8 mouse cellular contexts compared by ENCODE assay signal in genomic region chr6:54325246-54325885, GRCm38 (mm10). TPM values are rescaled to one million over a fixed set of nuclear protein-coding genes. Genes with fewer than 3 reads are reported as not detected.
A peak's percentile ranks its signal among the peaks of the same experiment; 100 is the strongest.
DNase-seq lines count a peak whose midpoint lies in the region; ATAC-seq and TF ChIP-seq lines count a peak whose summit lies in the region.
"Had no signal": no experiment of that assay in that cellular context is flagged by ENCODE, and none has a peak within 500 bp of the region (broad histone marks: within the 10 kb centered on the region; RNA-seq: fewer than 3 reads in every experiment).

Gene Prr15, plus strand, starts transcription at chr6:54325835.

- peak within 1 kb of the TSS; percentile 93 for H3K4me2 ChIP-seq in forebrain, postnatal 0 days (ENCODE audit: low read depth)
- peak within 1 kb of the TSS; percentile 87 for H3K4me2 ChIP-seq in liver, embryonic 11.5 days
- peak within 1 kb of the TSS; percentile 97 for H3K4me2 ChIP-seq in stomach, embryonic 16.5 days (ENCODE audit: low read depth, low read length)

- no peak for DNase-seq in forebrain, postnatal 0 days
- no peak for DNase-seq in liver, embryonic 11.5 days (ENCODE audit: low spot score)
- no peak for DNase-seq in left cerebral cortex, postnatal 10 days (ENCODE audit: extremely low spot score in 1 of 2, low spot score in 2 of 2)
- DNase-seq: adrenal gland, postnatal 36 days had no signal

- no peak within 1 kb of the TSS for H3K27ac ChIP-seq in forebrain, postnatal 0 days (ENCODE audit: low read depth, low read length)
- no peak within 1 kb of the TSS for H3K27ac ChIP-seq in liver, embryonic 11.5 days (ENCODE audit: low read depth, low read length)
- no peak within 1 kb of the TSS for H3K27ac ChIP-seq in stomach, embryonic 16.5 days (ENCODE audit: low read length)

- no peaks in the 10 kb centered on the region for H3K9me3 ChIP-seq in megakaryocyte, embryonic 14.5 days
- H3K9me3 ChIP-seq in forebrain, postnatal 0 days (ENCODE audit: low read length), result no peaks in the 10 kb centered on the region
- H3K9me3 ChIP-seq in liver, embryonic 11.5 days (ENCODE audit: control insufficient read depth, low read length), result no peaks in the 10 kb centered on the region
- no peaks in the 10 kb centered on the region for H3K9me3 ChIP-seq in stomach, embryonic 16.5 days (replicated peaks; ENCODE audit: control insufficient read depth, low read length)

- peaks cover 35% of the 10 kb centered on the region for H3K27me3 ChIP-seq in megakaryocyte, embryonic 14.5 days (replicated peaks)
- peaks cover 15% of the 10 kb centered on the region; the same call in 1 of the 2 replicates for H3K27me3 ChIP-seq in forebrain, postnatal 0 days (ENCODE audit: insufficient read depth, low read length)
- peaks cover 23% of the 10 kb centered on the region for H3K27me3 ChIP-seq in liver, embryonic 11.5 days (replicated peaks; ENCODE audit: control insufficient read depth, insufficient read depth, low read length)
- 0 out of 2 replicates have a peak, but pooled peaks cover 2% of the 10 kb centered on the region for H3K27me3 ChIP-seq in stomach, embryonic 16.5 days (ENCODE audit: control insufficient read depth, insufficient read depth, low read length)

- WGBS in forebrain, postnatal 0 days, result 72% methylated on average over 3 of the region's 3 CpGs
- WGBS in liver, embryonic 11.5 days, result 64% methylated on average over 3 of the region's 3 CpGs
- 44% methylated on average over 3 of the region's 3 CpGs for WGBS in stomach, embryonic 16.5 days

- H3K9ac ChIP-seq in forebrain, postnatal 0 days, result peak within 1 kb of the TSS; percentile 49
- H3K9ac ChIP-seq in liver, embryonic 11.5 days (ENCODE audit: low read depth, low read length), result no peak within 1 kb of the TSS
- H3K9ac ChIP-seq in stomach, embryonic 16.5 days (ENCODE audit: low read length), result peak within 1 kb of the TSS; percentile 71

- peak within 1 kb of the TSS; percentile 90 for H3K4me3 ChIP-seq in megakaryocyte, embryonic 14.5 days (replicated peaks)
- peak within 1 kb of the TSS; percentile 47 for H3K4me3 ChIP-seq in forebrain, postnatal 0 days (ENCODE audit: low read depth, low read length)
- H3K4me3 ChIP-seq in liver, embryonic 11.5 days (ENCODE audit: low read depth, low read length), result peak within 1 kb of the TSS; percentile 52
- H3K4me3 ChIP-seq in stomach, embryonic 16.5 days (replicated peaks; ENCODE audit: low read length), result peak within 1 kb of the TSS; percentile 56

- no peak for TF ChIP-seq CTCF in forebrain, postnatal 0 days (IDR thresholded peaks at IDR 0.05; ENCODE audit: low read depth)

- intact Hi-C loops in left cerebral cortex, postnatal 10 days (cut with DNase I), result no loop called here

- no peaks in the 10 kb centered on the region for H3K36me3 ChIP-seq in megakaryocyte, embryonic 14.5 days (replicated peaks; ENCODE audit: low read length)
- H3K36me3 ChIP-seq in forebrain, postnatal 0 days (ENCODE audit: insufficient read depth), result no peaks in the 10 kb centered on the region
- no peaks in the 10 kb centered on the region for H3K36me3 ChIP-seq in liver, embryonic 11.5 days (ENCODE audit: control insufficient read depth, insufficient read depth, low read length)
- no peaks in the 10 kb centered on the region for H3K36me3 ChIP-seq in stomach, embryonic 16.5 days (ENCODE audit: control insufficient read depth, insufficient read depth, low read length)

- no peak for ATAC-seq in megakaryocyte, adult 5-6 weeks (ENCODE audit: poor library complexity, severe bottlenecking)
- ATAC-seq in forebrain, postnatal 0 days, result no peak
- no peak for ATAC-seq in liver, embryonic 11.5 days (replicated peaks; ENCODE audit: low FRiP score)
- no peak for ATAC-seq in stomach, embryonic 16.5 days (ENCODE audit: insufficient read depth, low FRiP score)
- no peak for ATAC-seq in frontal cortex, adult (ENCODE audit: low TSS enrichment)

- H3K4me1 ChIP-seq in megakaryocyte, embryonic 14.5 days, result peaks cover 64% of the 10 kb centered on the region
- peaks cover 4% of the 10 kb centered on the region; the same call in 1 of the 2 replicates for H3K4me1 ChIP-seq in forebrain, postnatal 0 days (ENCODE audit: insufficient read depth)
- H3K4me1 ChIP-seq in liver, embryonic 11.5 days (replicated peaks; ENCODE audit: control insufficient read depth, insufficient read depth, low read length), result no peaks in the 10 kb centered on the region
- peaks cover 4% of the 10 kb centered on the region; the same call in 1 of the 2 replicates for H3K4me1 ChIP-seq in stomach, embryonic 16.5 days (ENCODE audit: control insufficient read depth, insufficient read depth, low read length)

RNA-seq across cellular contexts. Expression of gene Prr15, which starts in this region (rescaled TPM):
- 3.1 TPM in 1 of 2 replicates, not detected in the other for polyA plus RNA-seq in megakaryocyte, embryonic 14.5 days (2012; ENCODE audit: insufficient read depth, low replicate concordance)
- 0.27 TPM in 1 of 2 replicates, not detected in the other for total RNA-seq in megakaryocyte, adult 5-6 weeks (2015)
- total RNA-seq in megakaryocyte, adult 5-6 weeks (2017), result not detected in 2 replicates
- total RNA-seq in forebrain, postnatal 0 days (2014; rRNA removed), result 3.3 and 4.8 TPM in 2 replicates
- polyA plus RNA-seq in forebrain, postnatal 0 days (2015; fragmentation: Nextera tagmentation; extraction: Ambion mirVana), result 2.6 and 3.8 TPM in 2 replicates
- 1.1 and 1.3 TPM in 2 replicates for polyA plus RNA-seq in liver, embryonic 11.5 days (2014; fragmentation: Nextera tagmentation; extraction: Ambion mirVana)
- polyA plus RNA-seq in stomach, embryonic 16.5 days (2015; fragmentation: Nextera tagmentation; extraction: Ambion mirVana), result 8.7 and 8.8 TPM in 2 replicates
- total RNA-seq in left cerebral cortex, postnatal 10 days (2021), result 1 to 10 TPM; 1.4 to 2.3 TPM
